Mouse (Mus musculus): ENCODE data around the gene Calhm6. TPM values are rescaled to one million over a fixed set of nuclear protein-coding genes. Genes with fewer than 3 reads are reported as not detected.

The Calhm6 gene
- polyA plus RNA-seq, 1 experiment from 2014 or later = 0.90 TPM

DNA sequence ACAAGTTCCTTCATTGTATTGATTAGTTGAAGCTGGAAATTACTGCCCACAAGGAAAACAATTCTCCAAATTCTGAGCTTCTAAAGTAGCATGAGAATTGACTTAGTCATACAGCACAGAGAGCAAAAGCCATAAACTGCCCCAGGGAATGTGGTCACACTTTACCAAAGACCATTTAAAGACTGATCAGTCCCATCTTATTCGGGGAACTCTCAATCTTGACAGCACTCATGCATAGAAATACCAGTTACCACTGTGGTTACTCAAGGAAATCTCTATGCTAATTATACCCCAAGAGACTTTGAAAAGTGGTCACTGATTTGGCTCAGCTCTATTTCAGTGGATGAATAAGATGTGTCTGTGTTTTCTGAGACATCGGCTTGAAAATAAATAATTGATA is 32.6 kb downstream of the Calhm6 start:
- 75% methylated on average over 2 of the region's 2 CpGs for WGBS
- no peak for ATAC-seq (replicated peaks; ENCODE audit: low FRiP score)

GRCm38 (mm10) chr10:34091888-34092287 is 35.9 kb downstream of the Calhm6 start:
- ATAC-seq (replicated peaks; ENCODE audit: low FRiP score) = no peak
- Histone ChIP-seq H3K4me3 (replicated peaks) (no peak overlapping the region), H3K4me2 (no peak overlapping the region), H3K27ac (no peak overlapping the region), H3K4me1 (peaks cover 4% of the 10 kb centered on the region; the same call in 1 of the 2 replicates), H3K36me3 (no peaks in the 10 kb centered on the region), H3K9me3 (replicated peaks) (no peaks in the 10 kb centered on the region), H3K9ac (no peak overlapping the region), H3K27me3 (no peaks in the 10 kb centered on the region)
- 77% methylated on average over 5 of the region's 5 CpGs for WGBS

More for the DNA sequence above, 32.6 kb downstream of the Calhm6 start:
- Histone ChIP-seq H3K9ac (no peak overlapping the region), H3K27ac (no peak overlapping the region), H3K9me3 (replicated peaks) (no peaks in the 10 kb centered on the region), H3K27me3 (no peaks in the 10 kb centered on the region), H3K4me3 (replicated peaks) (no peak overlapping the region), H3K4me2 (no peak overlapping the region), H3K4me1 (peaks cover 4% of the 10 kb centered on the region; the same call in 1 of the 2 replicates), H3K36me3 (no peaks in the 10 kb centered on the region)

DNA sequence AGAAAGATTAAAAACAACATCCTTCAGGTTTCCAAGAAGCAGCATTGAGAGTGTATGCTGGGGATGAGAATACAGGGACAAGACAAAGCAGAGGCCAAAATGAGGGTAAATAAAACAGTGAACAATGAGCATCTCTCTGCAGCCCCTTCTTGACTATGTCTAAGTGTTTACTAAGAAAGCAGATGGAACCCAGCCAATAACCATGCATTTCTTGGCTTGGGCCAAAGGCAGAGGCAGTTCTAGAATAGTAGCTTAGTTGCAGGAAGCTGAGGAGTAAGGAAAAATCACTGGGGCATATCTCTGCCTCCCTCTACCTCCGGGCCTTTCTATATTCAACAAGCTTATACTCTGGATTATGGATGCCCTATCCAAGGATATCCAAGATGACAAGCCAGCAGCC is 37.3 kb downstream of the Calhm6 start:
- Histone ChIP-seq H3K9me3 (replicated peaks) (no peaks in the 10 kb centered on the region), H3K4me2 (no peak overlapping the region), H3K4me3 (replicated peaks) (no peak overlapping the region), H3K27me3 (no peaks in the 10 kb centered on the region), H3K36me3 (no peaks in the 10 kb centered on the region), H3K4me1 (no peaks in the 10 kb centered on the region), H3K27ac (no peak overlapping the region), H3K9ac (no peak overlapping the region)
- no peak for ATAC-seq (replicated peaks; ENCODE audit: low FRiP score)
- 81% methylated on average over 1 of the region's 1 CpGs for WGBS

- Histone ChIP-seq H3K9me3 (replicated peaks) (no peaks in the 10 kb centered on the region), H3K4me3 (replicated peaks) (no peak overlapping the region), H3K4me1 (no peaks in the 10 kb centered on the region), H3K27ac (no peak overlapping the region), H3K9ac (no peak overlapping the region), H3K36me3 (no peaks in the 10 kb centered on the region), H3K27me3 (no peaks in the 10 kb centered on the region), H3K4me2 (no peak overlapping the region)
- no peak for ATAC-seq (replicated peaks; ENCODE audit: low FRiP score)
- WGBS = 54% methylated on average over 3 of the region's 3 CpGs
Observed at GRCm38 (mm10) chr10:34089517-34089916, 38.3 kb downstream of the Calhm6 start.

GRCm38 (mm10) chr10:34088515-34088914 is 39.3 kb downstream of the Calhm6 start:
- 86% methylated on average over 2 of the region's 2 CpGs for WGBS
- Histone ChIP-seq H3K4me1 (no peaks in the 10 kb centered on the region), H3K4me3 (replicated peaks) (no peak overlapping the region), H3K4me2 (no peak overlapping the region), H3K36me3 (no peaks in the 10 kb centered on the region), H3K27me3 (no peaks in the 10 kb centered on the region), H3K9me3 (replicated peaks) (no peaks in the 10 kb centered on the region), H3K27ac (no peak overlapping the region), H3K9ac (no peak overlapping the region)
- no peak for ATAC-seq (replicated peaks; ENCODE audit: low FRiP score)

DNA sequence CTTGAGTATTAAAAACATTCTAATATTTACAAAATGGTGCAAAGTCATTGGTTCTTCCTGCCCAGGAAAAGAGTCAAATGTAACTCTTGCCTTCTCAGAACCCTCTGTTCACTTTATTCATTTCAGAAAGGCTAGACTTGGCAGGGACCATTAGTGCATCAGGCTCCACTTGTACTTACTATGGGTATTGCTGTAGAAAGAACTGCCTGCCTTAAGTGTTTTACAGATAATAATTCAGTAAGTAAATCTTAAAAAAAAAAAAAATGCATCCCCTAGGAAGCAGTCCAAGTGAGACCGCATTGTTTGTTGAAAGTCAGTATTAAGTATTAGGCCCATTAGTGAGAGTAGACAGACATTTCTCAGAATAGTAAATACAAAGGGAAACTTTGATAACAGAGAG is 41.3 kb downstream of the Calhm6 start:
- Histone ChIP-seq H3K4me3 (replicated peaks) (no peak overlapping the region), H3K27me3 (no peaks in the 10 kb centered on the region), H3K36me3 (no peaks in the 10 kb centered on the region), H3K4me1 (no peaks in the 10 kb centered on the region), H3K27ac (no peak overlapping the region), H3K9ac (no peak overlapping the region), H3K9me3 (replicated peaks) (no peaks in the 10 kb centered on the region), H3K4me2 (no peak overlapping the region)
- no peak for ATAC-seq (replicated peaks; ENCODE audit: low FRiP score)
- 93% methylated on average over 1 of the region's 1 CpGs for WGBS

Other genes starting within 250 kb of the Calhm6 start
- gene Rsph4a, start 222.9 kb downstream of the Calhm6 start, polyA plus RNA-seq (2015; fragmentation: Nextera tagmentation; extraction: Ambion mirVana) = 0.05 and 0.14 TPM in 2 replicates
- 21.5 and 21.9 TPM in 2 replicates for gene Zup1, start 176.7 kb downstream of the Calhm6 start, polyA plus RNA-seq (2015; fragmentation: Nextera tagmentation; extraction: Ambion mirVana)
- gene Rwdd1, start 108.4 kb downstream of the Calhm6 start, polyA plus RNA-seq (2015; fragmentation: Nextera tagmentation; extraction: Ambion mirVana) = 121 and 133 TPM in 2 replicates
- gene Trappc3l, start 90.4 kb downstream of the Calhm6 start, polyA plus RNA-seq (2015; fragmentation: Nextera tagmentation; extraction: Ambion mirVana) = not detected in 2 replicates
- not detected in 2 replicates for gene Calhm4, start 83.7 kb downstream of the Calhm6 start, polyA plus RNA-seq (2015; fragmentation: Nextera tagmentation; extraction: Ambion mirVana)
- gene Calhm5, start 31.5 kb downstream of the Calhm6 start, polyA plus RNA-seq (2015; fragmentation: Nextera tagmentation; extraction: Ambion mirVana) = 0.39 and 0.74 TPM in 2 replicates
- gene Dse, start 79.7 kb upstream of the Calhm6 start, polyA plus RNA-seq (2015; fragmentation: Nextera tagmentation; extraction: Ambion mirVana) = 22.2 and 23.5 TPM in 2 replicates
- 64.8 and 67.1 TPM in 2 replicates for gene Tspyl1, start 154.2 kb upstream of the Calhm6 start, polyA plus RNA-seq (2015; fragmentation: Nextera tagmentation; extraction: Ambion mirVana)
- gene Tspyl4, start 169.5 kb upstream of the Calhm6 start, polyA plus RNA-seq (2015; fragmentation: Nextera tagmentation; extraction: Ambion mirVana) = 11.2 and 14.8 TPM in 2 replicates